Mouse (Mus musculus) kidney, adult 18-20 months (tissue): Measurements from ENCODE around the gene Ptbp1.

Experiments
- DNase-seq: peaks from one replicate; pipeline ENCODE4 v3.0.0; 2021

Gene Ptbp1

GRCm38 (mm10) chr10:79834769-79835398 is 19.3 kb upstream of the Ptbp1 start:
- DNase-seq: peak; percentile 81

- DNase-seq: no peak
These were observed 17.3 kb upstream of the Ptbp1 start for GRCm38 (mm10) chr10:79836918-79837317.

GRCm38 (mm10) chr10:79838151-79838550 is 16.1 kb upstream of the Ptbp1 start:
- DNase-seq: no peak

- no peak for DNase-seq
These were observed 14.1 kb upstream of the Ptbp1 start for GRCm38 (mm10) chr10:79840091-79840490.

- peak; percentile 76 for DNase-seq
These were observed 13.3 kb upstream of the Ptbp1 start for GRCm38 (mm10) chr10:79840644-79841551.

GRCm38 (mm10) chr10:79842322-79842721 is 11.9 kb upstream of the Ptbp1 start:
- no peak for DNase-seq

- peak; percentile 32 for DNase-seq
These were observed 10.8 kb upstream of the Ptbp1 start for GRCm38 (mm10) chr10:79843476-79843875.

- no peak for DNase-seq
These were observed 7.7 kb upstream of the Ptbp1 start for GRCm38 (mm10) chr10:79846553-79846952.

- no peak for DNase-seq
These were observed 4.1 kb upstream of the Ptbp1 start for GRCm38 (mm10) chr10:79849941-79850628.

GRCm38 (mm10) chr10:79851653-79852052 is 2.6 kb upstream of the Ptbp1 start:
- DNase-seq: no peak

- DNase-seq: peak; percentile 59
These were observed 2.0 kb upstream of the Ptbp1 start for GRCm38 (mm10) chr10:79852107-79852789.

GRCm38 (mm10) chr10:79852827-79853226 is 1.4 kb upstream of the Ptbp1 start:
- no peak for DNase-seq

GRCm38 (mm10) chr10:79853392-79853791 is 835 bp upstream of the Ptbp1 start:
- DNase-seq: peak; percentile 97

GRCm38 (mm10) chr10:79854801-79855541 is 744 bp downstream of the Ptbp1 start:
- peak; percentile 80 for DNase-seq

- DNase-seq: peak; percentile 90
These were observed 1.4 kb downstream of the Ptbp1 start for GRCm38 (mm10) chr10:79855558-79856184.

- DNase-seq: no peak
These were observed 2.1 kb downstream of the Ptbp1 start for GRCm38 (mm10) chr10:79856280-79856679.

- no peak for DNase-seq
These were observed 2.7 kb downstream of the Ptbp1 start for GRCm38 (mm10) chr10:79856704-79857451.

GRCm38 (mm10) chr10:79857452-79857811 is 3.2 kb downstream of the Ptbp1 start:
- DNase-seq: peak; percentile 79

- DNase-seq: no peak
These were observed 3.7 kb downstream of the Ptbp1 start for GRCm38 (mm10) chr10:79857894-79858293.

- DNase-seq: peak; percentile 69
These were observed 4.3 kb downstream of the Ptbp1 start for GRCm38 (mm10) chr10:79858416-79859074.
